Mouse (Mus musculus) kidney, postnatal 0 days (tissue): ENCODE results near the gene Palm. TPM values are rescaled to one million over a fixed set of nuclear protein-coding genes. Genes with fewer than 3 reads are reported as not detected.

ENCODE experiments used
- ATAC-seq: fragments of 200-750 bp; cut with Nextera tagmentation; replicated peaks from 2 replicates; pipeline ENCODE4 v1.8.0; 2017; ENCODE audit warnings: low read depth, moderate number of reproducible peaks, moderate TSS enrichment, moderate library complexity; ENCODE audit not compliant: low FRiP score
- DNase-seq: peaks from one replicate; pipeline ENCODE4 v3.0.0-alpha.2; 2016; ENCODE audit warnings: low spot score
- H3K27ac ChIP-seq: fragments of 300-500 bp; sonication (generic); 2 replicates; pipeline ENCODE4 v1.5.1; 2014; ENCODE audit warnings: mild to moderate bottlenecking
- H3K27me3 ChIP-seq: fragments of 300-500 bp; sonication (generic); 2 replicates; pipeline ENCODE4 v1.6.1; 2014; ENCODE audit warnings: low read length, mixed read lengths; ENCODE audit not compliant: insufficient read depth
- H3K36me3 ChIP-seq: fragments of 300-500 bp; sonication (generic); 2 replicates; pipeline ENCODE4 v1.6.1; 2014; ENCODE audit warnings: low read length, mixed read lengths; ENCODE audit not compliant: insufficient read depth
- H3K4me1 ChIP-seq: fragments of 300-500 bp; sonication (generic); replicated peaks from 2 replicates; pipeline ENCODE4 v1.6.1; 2014; ENCODE audit warnings: antibody characterized with exemption, low read length, mixed read lengths; ENCODE audit not compliant: insufficient read depth
- H3K4me2 ChIP-seq: fragments of 300-500 bp; sonication (generic); 2 replicates; pipeline ENCODE4 v1.6.1; 2014; ENCODE audit warnings: mild to moderate bottlenecking, low read length, moderate library complexity, mixed read lengths
- H3K4me3 ChIP-seq: fragments of 300-500 bp; sonication (generic); replicated peaks from 2 replicates; pipeline ENCODE4 v1.5.1; 2014; ENCODE audit warnings: low read depth, low read length
- H3K9ac ChIP-seq: fragments of 300-500 bp; sonication (generic); 2 replicates; pipeline ENCODE4 v1.6.1; 2014; ENCODE audit warnings: low read depth, low read length
- H3K9me3 ChIP-seq: fragments of 300-500 bp; sonication (generic); replicated peaks from 2 replicates; pipeline ENCODE4 v1.6.1; 2016; ENCODE audit warnings: low read length, inconsistent platforms, mixed read lengths
- CTCF ChIP-seq: IDR thresholded peaks from 2 replicates; pipeline ENCODE4 v1.5.1; 2016; ENCODE audit warnings: antibody characterized with exemption, low read depth, mild to moderate bottlenecking, moderate library complexity
- WGBS: fragments of 180-500 bp; shearing (Covaris S2); extraction: QIAGEN DNeasy Blood & Tissue Kit; methylation state at CpG from one replicate; pipeline ENCODE4 v1.1.7; 2014; 5-methylcytosine and 5-hydroxymethylcytosine counted together
- polyA plus RNA-seq: library from polyadenylated mRNA; unstranded; fragments of >200 nt; fragmentation: Nextera tagmentation; extraction: Ambion mirVana; gene quantifications from 2 replicates; pipeline ENCODE4 v1.2.1, GENCODE M21; 2015

Gene Palm
- polyA plus RNA-seq, 1 experiment from 2014 or later = 132 TPM

- H3K4me2 ChIP-seq = peak overlapping the region; percentile 13; the same call in 1 of the 2 replicates
- peaks cover 10% of the 10 kb centered on the region for H3K4me1 ChIP-seq
Measured at GRCm38 (mm10) chr10:79817111-79817510, 23.7 kb downstream of the Palm start.

GRCm38 (mm10) chr10:79818225-79818624 lies 24.9 kb downstream of the Palm start:
- DNase-seq (no peak), ATAC-seq (no peak)
- 71% methylated on average over 4 of the region's 4 CpGs for WGBS

More at GRCm38 (mm10) chr10:79817111-79817510, 23.7 kb downstream of the Palm start:
- Histone ChIP-seq H3K4me3 (no peak overlapping the region), H3K27ac (peak overlapping the region; percentile 86; the same call in 1 of the 2 replicates), H3K9ac (no peak overlapping the region), H3K36me3 (peaks cover 14% of the 10 kb centered on the region; the same call in 1 of the 2 replicates), H3K27me3 (no peaks in the 10 kb centered on the region), H3K9me3 (no peaks in the 10 kb centered on the region)
- no peak for DNase-seq
- peak; percentile 73 for TF ChIP-seq CTCF
- no peak for ATAC-seq
- 74% methylated on average over 2 of the region's 2 CpGs for WGBS

GRCm38 (mm10) chr10:79819606-79820005 lies 26.2 kb downstream of the Palm start:
- Histone ChIP-seq H3K4me3 (no peak overlapping the region), H3K27me3 (no peaks in the 10 kb centered on the region), H3K4me2 (no peak overlapping the region), H3K36me3 (peaks cover 14% of the 10 kb centered on the region; the same call in 1 of the 2 replicates), H3K27ac (no peak overlapping the region), H3K4me1 (peaks cover 29% of the 10 kb centered on the region), H3K9me3 (no peaks in the 10 kb centered on the region), H3K9ac (no peak overlapping the region)
- WGBS = 91% methylated on average over 17 of the region's 17 CpGs
- no peak for ATAC-seq
- no peak for DNase-seq
- TF ChIP-seq CTCF = no peak

More at GRCm38 (mm10) chr10:79818225-79818624, 24.9 kb downstream of the Palm start:
- no peaks in the 10 kb centered on the region for H3K9me3 ChIP-seq
- H3K9ac ChIP-seq = no peak overlapping the region
- no peaks in the 10 kb centered on the region for H3K27me3 ChIP-seq
- TF ChIP-seq CTCF = no peak
- H3K4me1 ChIP-seq = peaks cover 21% of the 10 kb centered on the region
- no peak overlapping the region for H3K4me2 ChIP-seq
- H3K36me3 ChIP-seq = peaks cover 14% of the 10 kb centered on the region; the same call in 1 of the 2 replicates
- no peak overlapping the region for H3K4me3 ChIP-seq
- H3K27ac ChIP-seq = 0 out of 2 replicates have a peak overlapping the region, but pooled peaks have one; percentile 6

GRCm38 (mm10) chr10:79820277-79820676 lies 26.9 kb downstream of the Palm start:
- TF ChIP-seq CTCF = no peak

GRCm38 (mm10) chr10:79820782-79821181 lies 27.4 kb downstream of the Palm start, which contains the start of gene Misp:
Gene Misp (plus strand): TSS chr10:79820989.
- no peak within 1 kb of the TSS for H3K4me3 ChIP-seq
- H3K36me3 ChIP-seq = peaks cover 14% of the 10 kb centered on the region; the same call in 1 of the 2 replicates
- peaks cover 24% of the 10 kb centered on the region for H3K4me1 ChIP-seq
- H3K27me3 ChIP-seq = no peaks in the 10 kb centered on the region
- no peaks in the 10 kb centered on the region for H3K9me3 ChIP-seq
- peak within 1 kb of the TSS; percentile 3; the same call in 1 of the 2 replicates for H3K9ac ChIP-seq
- ATAC-seq = no peak
- DNase-seq = peak; percentile 60
- 44% methylated on average over 11 of the region's 11 CpGs for WGBS
- H3K4me2 ChIP-seq = 0 out of 2 replicates have a peak within 1 kb of the TSS, but pooled peaks have one; percentile 2
- peak; percentile 58 for TF ChIP-seq CTCF
- H3K27ac ChIP-seq = peak within 1 kb of the TSS; percentile 69

More at GRCm38 (mm10) chr10:79820277-79820676, 26.9 kb downstream of the Palm start:
- peaks cover 26% of the 10 kb centered on the region for H3K4me1 ChIP-seq
- H3K36me3 ChIP-seq = peaks cover 14% of the 10 kb centered on the region; the same call in 1 of the 2 replicates
- H3K9me3 ChIP-seq = no peaks in the 10 kb centered on the region
- no peak overlapping the region; the same call in 1 of the 2 replicates for H3K9ac ChIP-seq
- no peak overlapping the region for H3K4me3 ChIP-seq
- ATAC-seq = no peak
- H3K27ac ChIP-seq = peak overlapping the region; percentile 69
- H3K4me2 ChIP-seq = no peak overlapping the region
- 69% methylated on average over 8 of the region's 8 CpGs for WGBS
- no peak for DNase-seq
- no peaks in the 10 kb centered on the region for H3K27me3 ChIP-seq

GRCm38 (mm10) chr10:79821731-79822130 lies 28.4 kb downstream of the Palm start:
- peak overlapping the region; percentile 27 for H3K27ac ChIP-seq
- H3K4me2 ChIP-seq = 0 out of 2 replicates have a peak overlapping the region, but pooled peaks have one; percentile 2
- TF ChIP-seq CTCF = no peak
- 82% methylated on average over 12 of the region's 12 CpGs for WGBS
- H3K36me3 ChIP-seq = peaks cover 12% of the 10 kb centered on the region; the same call in 1 of the 2 replicates
- H3K4me1 ChIP-seq = peaks cover 24% of the 10 kb centered on the region
- 0 out of 2 replicates have a peak overlapping the region, but pooled peaks have one; percentile 3 for H3K9ac ChIP-seq
- DNase-seq (no peak), ATAC-seq (no peak)
- no peaks in the 10 kb centered on the region for H3K27me3 ChIP-seq
- H3K9me3 ChIP-seq = no peaks in the 10 kb centered on the region
- no peak overlapping the region for H3K4me3 ChIP-seq
